Mouse (Mus musculus) adrenal gland, adult 2 months (tissue): Measurements from ENCODE around the gene Dcaf15. TPM values are rescaled to one million over a fixed set of nuclear protein-coding genes. Genes with fewer than 3 reads are reported as not detected.
A peak's percentile ranks its signal among the peaks of the same experiment; 100 is the strongest.

Experiments
- DNase-seq: peaks from one replicate; pipeline ENCODE4 v3.0.0; 2021
- long read RNA-seq: library from polyadenylated mRNA; stranded (forward); transcript quantifications from one replicate; pipeline ENCODE4 v2.0.0, GENCODE M21; 2021
- polyA plus RNA-seq: library from polyadenylated mRNA; depleted of rRNA; stranded (reverse); fragments of >200 nt; gene quantifications from 2 replicates; pipeline ENCODE4 v1.2.3, GENCODE M21; 2012; rRNA removed
- total RNA-seq, 2 experiments: library from RNA; stranded (reverse); gene quantifications; 2 replicates each; pipeline ENCODE4 v1.2.3; 2021

Gene Dcaf15
- total RNA-seq = 10 to 100 TPM; 14.4 to 18.2 TPM
- polyA plus RNA-seq = 60.2 and 62.7 TPM in 2 replicates
- long read RNA-seq, transcript Dcaf15-202 (13 exons, 2,199 nt) = major isoform, 8 of 15 reads
- long read RNA-seq, partial matches to known transcripts = 5 of 15 reads
- long read RNA-seq, other reads (novel, unspliced or antisense) = 2 of 15 reads

- peak; percentile 99 for DNase-seq
Measured at GRCm38 (mm10) chr8:84104697-84105609, at the start of gene Dcaf15. Gene Dcaf15 (minus strand): TSS chr8:84104768.

GRCm38 (mm10) chr8:84149181-84149580 is 44.6 kb upstream of the Dcaf15 start:
- no peak for DNase-seq

DNA sequence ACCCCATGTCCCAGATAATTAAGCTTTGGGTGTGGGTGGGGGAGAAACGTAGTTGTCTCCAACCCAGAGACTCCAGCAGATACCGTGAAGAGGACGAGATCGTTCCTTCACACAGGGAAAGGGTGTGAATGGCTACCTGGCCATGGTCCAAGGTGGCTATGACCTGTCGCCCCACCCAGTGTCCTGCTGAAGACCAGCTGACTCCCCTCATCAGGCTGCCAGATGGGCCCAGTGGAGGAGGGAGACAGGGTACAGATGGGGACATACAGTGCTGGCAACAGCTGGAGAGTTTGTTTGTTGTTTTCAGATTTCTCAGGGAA is 43.9 kb upstream of the Dcaf15 start:
- DNase-seq = no peak

DNA sequence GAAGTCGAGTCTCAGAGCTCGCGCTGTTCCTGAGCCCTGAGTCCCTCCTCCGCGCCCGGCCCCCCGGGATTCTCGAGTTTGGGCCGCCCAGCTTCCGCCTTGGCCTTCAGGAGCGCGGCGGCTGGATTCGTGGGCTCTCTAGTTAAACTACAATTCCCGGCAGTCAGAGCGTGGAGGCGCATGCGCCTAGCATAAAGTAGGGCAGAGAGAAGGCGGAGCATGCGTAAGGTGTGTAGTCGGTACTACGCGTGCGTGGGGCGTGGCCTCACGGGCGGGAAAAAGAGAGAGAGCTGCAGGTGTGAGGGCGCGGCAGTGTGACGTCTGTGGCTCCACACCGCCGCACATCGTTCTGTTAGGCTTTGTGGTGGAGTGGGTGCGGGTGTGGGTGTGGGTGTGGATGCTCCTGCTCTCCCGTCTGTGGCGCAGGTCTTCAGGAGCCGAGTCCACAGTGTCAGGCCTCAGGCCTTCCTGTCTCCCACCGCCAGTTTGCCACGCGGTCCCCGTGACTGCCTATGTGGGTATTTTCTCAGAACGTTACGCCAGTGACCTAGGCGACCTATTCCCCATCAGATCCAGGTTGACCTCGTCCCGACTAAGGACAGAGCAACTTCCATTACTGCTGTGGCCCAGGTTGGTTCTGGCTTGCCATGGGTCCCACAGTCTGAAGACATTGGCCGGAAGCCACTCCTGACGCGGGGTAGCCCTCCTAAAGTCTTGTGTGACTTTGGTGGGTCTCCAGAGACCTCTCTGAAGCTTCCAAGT is 43.4 kb upstream of the Dcaf15 start, which contains the start of the genes Cc2d1a and 4930432K21Rik:
Gene Cc2d1a (minus strand): TSS at position 168 of the 762 bp plus-strand sequence.
Gene 4930432K21Rik (plus strand): TSS at position 257 of the 762 bp plus-strand sequence.
- DNase-seq = peak; percentile 95

DNA sequence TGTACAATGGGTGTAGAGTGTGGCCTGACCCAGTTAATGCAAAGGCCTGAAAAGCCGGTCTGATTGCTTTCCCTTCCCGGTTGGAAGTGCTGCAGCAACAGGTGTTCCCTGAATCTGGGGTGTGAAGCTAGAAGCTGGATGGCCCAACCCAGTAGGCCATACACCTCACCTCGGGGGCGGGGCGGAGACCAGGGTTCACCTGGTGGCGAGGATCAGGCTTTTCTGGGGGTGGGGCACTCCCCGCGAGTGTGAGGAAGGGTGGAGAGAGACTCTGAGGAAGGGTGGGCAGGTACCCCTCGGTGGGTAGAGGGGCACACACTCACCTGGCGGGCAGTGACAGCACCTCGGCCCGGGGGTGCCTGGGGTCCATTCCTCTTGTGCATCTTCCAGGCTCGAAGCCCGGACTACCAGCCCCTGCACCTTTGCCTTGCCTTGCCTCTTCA is 42.8 kb upstream of the Dcaf15 start:
- no peak for DNase-seq

DNA sequence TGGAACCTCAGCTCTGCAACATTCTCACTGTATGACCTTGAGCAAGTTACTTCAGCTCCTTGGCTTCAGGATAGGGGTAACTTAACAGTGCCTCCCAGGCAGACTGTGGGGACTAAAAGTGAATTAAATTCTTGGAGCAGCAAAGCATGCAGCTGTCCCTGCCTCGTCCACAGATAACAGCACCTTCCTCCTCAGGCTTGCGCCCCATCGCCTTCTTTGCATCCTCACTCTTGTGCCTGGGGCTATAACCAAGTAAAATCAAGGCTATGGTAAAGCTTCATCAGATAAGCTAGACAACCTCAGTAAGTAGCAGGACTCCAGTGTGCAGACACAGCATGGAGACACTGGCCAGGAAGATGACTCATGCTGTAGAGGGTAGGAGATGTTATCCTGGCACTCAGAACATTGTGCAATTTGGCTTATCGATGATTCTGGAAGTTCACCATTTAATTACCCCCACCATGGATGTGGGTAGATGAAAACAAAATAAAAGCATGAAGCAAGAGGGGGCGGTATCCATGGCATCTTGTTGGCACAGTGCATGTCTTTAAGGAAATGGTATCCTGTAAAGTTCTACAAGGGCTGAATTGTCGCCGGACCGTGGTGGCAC is 40.2 kb upstream of the Dcaf15 start:
- peak; percentile 52 for DNase-seq

DNA sequence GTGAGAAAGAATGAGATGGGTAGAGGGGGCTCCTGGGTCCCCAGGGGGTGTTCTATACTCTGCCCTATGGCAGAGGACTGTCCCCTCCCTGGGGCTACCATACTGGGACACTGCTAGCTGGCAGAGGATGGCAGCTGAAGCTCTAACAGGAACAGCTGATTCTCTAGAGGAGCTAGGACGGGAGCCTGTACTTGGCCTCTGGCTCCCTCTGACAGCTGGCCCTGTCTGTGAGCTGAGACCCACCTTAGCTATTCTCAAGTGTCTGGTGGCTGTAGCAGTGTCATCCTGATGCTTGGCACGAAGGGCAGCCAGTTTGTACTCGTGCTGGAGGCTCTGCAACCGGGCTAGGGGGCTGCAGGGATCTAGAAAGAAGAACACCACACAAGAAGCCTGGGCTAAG is 36.3 kb upstream of the Dcaf15 start:
- DNase-seq = no peak

DNA sequence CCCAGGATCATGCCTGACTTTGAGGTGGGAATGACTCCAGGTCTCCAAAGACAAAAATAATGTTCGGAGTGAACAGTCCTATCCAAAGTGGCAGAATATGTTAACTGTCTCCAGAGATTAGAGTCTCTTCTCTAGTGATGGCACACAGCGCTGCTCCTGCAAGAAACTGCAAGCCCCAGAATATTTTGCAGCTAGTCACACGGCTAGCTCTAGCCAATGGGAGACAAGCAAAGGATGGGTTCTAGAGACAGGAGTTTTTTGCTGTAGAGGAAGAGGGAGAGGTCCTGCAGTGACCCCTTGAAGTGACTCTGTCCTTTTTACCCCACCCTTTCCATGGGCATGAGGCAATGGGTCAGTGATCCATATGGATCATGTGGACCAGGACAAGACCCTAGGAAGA is 33.3 kb upstream of the Dcaf15 start:
- DNase-seq = no peak

DNA sequence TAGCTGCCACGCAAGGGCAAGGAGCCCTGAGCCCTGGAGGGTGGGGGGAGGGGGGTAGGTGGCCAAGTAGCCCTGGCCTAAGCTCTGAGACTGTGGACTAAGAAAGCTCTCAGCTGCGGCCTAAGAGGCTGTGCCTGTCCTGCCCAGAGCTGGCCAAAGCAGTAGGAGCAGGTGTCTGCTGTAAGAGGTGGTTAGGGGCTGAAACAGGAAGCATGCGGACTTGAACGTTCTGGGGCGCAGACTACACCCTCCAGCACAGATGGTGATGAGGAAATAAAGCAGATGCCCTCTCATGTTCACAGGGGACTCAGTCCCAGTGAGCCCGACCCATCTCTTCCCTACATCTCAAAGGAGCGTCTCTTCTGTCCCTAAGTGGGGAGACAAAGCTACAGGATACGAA is 27.7 kb upstream of the Dcaf15 start:
- DNase-seq = no peak

- DNase-seq = peak; percentile 29
Measured at GRCm38 (mm10) chr8:84130806-84131205, 26.2 kb upstream of the Dcaf15 start.

DNA sequence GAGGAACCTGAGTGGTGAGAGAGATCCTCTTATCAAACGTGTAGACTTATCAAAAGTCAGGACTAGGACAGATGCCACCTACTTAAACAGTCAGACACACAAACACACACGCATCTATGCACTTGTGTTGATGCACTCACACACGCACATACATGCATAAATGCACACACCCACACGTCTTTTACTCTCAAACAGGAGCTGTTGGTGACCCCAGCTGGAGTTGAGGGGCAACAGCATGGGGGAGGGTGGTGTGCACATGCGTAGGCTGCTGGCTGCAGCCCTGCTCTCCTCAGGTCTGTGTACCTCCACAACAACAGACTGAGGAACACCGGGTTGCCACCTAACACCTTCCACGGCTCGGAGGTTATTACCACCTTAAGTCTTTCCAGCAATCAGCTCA is 23.7 kb upstream of the Dcaf15 start:
- no peak for DNase-seq

DNA sequence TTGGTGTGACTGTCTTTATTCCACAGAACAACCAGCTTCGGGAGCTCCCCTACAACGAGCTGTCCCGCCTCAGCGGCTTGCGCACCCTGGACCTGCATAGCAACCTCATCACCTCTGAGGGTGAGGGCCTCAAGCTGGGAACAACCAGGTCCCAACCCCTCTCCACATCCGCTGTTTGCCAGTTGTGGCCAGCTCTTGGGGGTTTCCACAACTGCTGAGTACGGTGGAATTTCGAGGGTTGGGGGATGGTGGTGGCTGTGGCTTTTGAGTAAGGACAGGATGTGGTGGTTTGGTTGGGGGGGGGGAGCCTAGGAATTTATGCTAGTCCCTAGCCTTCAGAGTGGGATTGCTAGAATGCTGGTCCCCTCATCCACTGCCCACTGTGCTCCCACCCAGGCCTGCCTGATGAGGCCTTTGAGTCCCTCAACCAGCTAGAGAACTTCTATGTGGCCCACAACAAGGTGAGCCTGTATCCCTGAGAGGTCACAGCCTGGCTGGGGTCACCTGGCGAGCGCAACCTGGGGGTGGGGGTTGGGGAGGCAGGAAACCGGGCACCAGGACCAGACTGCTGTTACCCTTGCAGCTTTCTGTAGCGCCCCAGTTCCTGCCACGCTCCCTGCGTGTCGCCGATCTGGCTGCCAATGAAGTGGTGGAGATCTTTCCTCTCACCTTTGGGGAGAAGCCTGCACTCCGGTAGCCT is 22.8 kb upstream of the Dcaf15 start:
- no peak for DNase-seq

GRCm38 (mm10) chr8:84126742-84127141 is 22.2 kb upstream of the Dcaf15 start:
- DNase-seq = no peak

GRCm38 (mm10) chr8:84125656-84126055 is 21.1 kb upstream of the Dcaf15 start, which contains the start of gene Podnl1:
Gene Podnl1 (plus strand): TSS chr8:84125989.
- DNase-seq = peak; percentile 24

DNA sequence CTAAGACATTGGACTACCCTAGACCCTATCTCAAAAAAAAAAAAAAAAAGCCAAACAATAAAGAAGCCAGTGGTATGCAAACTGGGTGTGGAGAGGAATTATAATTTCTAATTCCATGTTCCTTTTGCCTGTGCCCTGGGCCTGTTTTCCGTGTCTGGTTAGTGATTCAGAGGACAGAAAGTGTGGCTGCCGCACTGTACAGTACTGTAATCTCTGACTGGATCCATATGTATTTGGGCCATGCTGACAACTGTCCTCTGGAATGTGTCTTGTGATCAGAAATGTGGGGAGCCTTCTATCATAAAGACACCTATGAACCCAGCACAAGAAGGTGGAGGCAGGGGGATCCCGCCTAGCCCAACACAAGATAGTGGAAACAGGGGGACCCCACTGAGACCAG is 17.6 kb upstream of the Dcaf15 start:
- no peak for DNase-seq

GRCm38 (mm10) chr8:84115646-84116045 is 11.1 kb upstream of the Dcaf15 start:
- no peak for DNase-seq

GRCm38 (mm10) chr8:84106216-84107040 is 1.9 kb upstream of the Dcaf15 start:
- no peak for DNase-seq

DNA sequence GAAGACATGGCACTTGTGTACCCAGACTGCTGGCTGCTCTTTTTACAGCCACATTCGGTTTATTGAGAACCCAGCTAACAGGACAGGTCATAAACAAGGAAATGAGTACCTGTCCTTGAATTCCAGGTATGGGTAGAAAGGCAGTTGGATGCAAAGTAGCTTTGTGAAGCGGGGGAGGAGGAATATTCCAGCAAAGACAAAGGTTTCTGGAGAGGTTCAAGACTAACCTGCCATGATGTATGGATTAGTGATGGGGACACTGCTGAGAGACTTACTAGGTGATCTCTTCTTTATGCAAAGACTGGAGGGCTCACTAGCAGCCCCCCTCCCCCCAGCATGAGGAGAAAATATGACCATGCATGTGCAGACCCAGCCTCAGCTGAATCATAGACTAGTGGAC is 1.1 kb upstream of the Dcaf15 start:
- DNase-seq = no peak

DNA sequence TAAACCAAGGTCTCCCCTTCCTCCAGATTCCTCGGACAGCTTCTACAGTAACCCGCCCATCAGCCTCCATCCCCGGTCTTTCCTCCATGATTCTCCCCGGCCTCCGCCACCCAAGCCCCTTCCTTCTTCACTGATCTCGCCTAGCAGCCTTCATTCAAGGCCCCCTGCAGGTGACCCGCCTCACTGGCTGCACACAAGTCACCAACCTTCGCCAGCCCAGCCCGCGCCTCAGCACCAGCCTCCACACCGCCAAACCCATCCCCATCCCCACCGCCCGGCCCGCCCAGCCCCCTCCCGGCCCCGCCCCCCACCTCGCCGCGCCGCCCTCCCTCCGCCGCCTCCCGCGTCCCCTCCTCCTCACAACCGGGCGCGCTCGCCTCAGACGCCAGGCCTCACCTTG is 347 bp downstream of the Dcaf15 start:
- no peak for DNase-seq

- DNase-seq = no peak
Measured at GRCm38 (mm10) chr8:84103601-84104000, 967 bp downstream of the Dcaf15 start.
